Mouse (Mus musculus) spleen, adult 2 months (tissue): ENCODE data around the gene Angptl2.

Source experiments
- CTCF ChIP-seq: fragments of 200-500 bp; IDR thresholded peaks from 2 replicates; pipeline ENCODE4 v1.5.1; 2011; ENCODE audit warnings: mild to moderate bottlenecking, inconsistent platforms; ENCODE audit not compliant: insufficient read depth, insufficient read length, insufficient replicate concordance; ENCODE audit errors: extremely low read depth
- POLR2A ChIP-seq: fragments of 200-500 bp; IDR thresholded peaks from 2 replicates; pipeline ENCODE4 v1.6.1; 2011; ENCODE audit warnings: low read depth, low read length, inconsistent platforms

DNA sequence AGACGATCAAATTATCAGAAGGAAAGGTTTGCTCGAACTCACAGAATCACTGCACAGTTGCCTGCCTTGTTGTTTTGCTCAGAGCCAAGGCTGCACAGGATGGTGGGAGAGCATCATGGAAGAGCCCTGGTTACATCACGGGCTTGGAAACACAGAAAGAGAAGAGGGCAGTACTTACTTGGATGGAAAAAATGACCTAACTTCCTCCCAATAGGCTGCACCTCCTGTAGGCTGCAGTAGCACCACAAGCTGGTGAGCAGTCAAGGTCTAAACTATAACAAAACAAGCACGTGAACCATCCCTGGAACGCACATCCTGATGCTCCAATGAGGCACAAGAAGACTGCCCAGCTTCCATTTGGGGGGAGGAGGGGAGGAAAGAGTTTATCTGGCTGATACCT lies 7.7 kb upstream of the Angptl2 start:
- no peak for TF ChIP-seq CTCF
- TF ChIP-seq POLR2A: no peak
